Mouse (Mus musculus) cerebellum, postnatal 36 days (tissue): ENCODE measurements around the gene Gm9958.

Experiments
- DNase-seq, 2 experiments: peaks; one replicate each; pipeline ENCODE4 v3.0.0; 2021 to 2022; ENCODE audit warnings: mixed read lengths in 2 of 2

The Gm9958 gene

DNA sequence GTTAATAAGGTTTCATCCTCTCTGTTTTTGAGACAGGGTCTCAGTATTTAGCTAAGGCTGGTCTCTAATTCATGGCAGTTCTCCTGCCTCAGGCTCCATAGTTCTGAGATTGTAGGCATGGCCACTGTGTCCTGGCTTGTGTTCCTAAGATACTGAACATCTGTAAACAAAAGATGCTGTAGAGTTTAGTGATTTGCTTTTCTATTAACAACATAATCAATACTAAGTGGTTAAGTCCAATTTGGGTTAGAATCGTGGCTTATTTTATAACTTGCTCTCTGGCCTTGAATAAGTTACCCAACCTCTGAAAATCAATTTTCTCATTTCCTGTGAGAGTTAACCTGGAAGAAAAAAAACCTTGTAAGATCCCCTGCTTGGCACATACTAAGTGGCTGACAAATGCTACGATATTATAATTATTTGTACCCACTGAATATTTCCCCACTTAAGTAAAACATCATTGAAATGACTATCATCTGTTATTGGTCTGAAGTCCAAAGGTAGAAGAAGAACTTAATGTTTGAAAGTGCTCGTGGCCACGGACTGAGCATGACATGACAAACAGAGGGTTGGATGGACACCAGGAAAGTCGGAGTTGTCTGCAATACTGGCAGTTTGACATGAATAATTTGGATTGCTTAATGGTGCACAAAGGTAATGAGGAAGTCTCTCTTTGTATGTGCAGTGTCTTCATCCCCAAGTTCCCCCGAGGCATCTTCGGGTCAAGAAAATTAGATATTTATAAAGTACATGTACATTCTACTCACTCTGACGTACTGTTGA is 47.3 kb downstream of the Gm9958 start:
- DNase-seq = no peak

DNA sequence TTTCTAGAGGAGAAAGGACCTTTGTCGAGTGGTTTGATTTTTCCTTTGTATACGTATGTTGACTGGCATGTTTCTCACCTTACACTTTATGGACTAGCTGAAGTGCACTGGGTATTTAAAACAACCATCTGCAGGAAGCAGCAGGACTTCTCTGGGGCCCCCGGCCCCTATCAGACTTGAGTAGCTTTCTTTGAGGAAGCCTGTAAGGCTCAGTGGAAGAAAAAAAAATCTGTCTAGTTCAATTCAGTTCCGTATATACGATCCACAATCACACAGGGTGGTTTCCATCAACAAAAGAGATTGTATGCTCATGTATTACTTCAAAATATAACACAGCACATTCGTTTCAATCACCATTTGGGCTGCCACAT is 47.9 kb downstream of the Gm9958 start:
- DNase-seq = no peak
